Mouse (Mus musculus) brain, embryonic 14.5 days (tissue): ENCODE data around the gene Tnfsf12.

Source experiments
- CTCF ChIP-seq: fragments of 200-500 bp; IDR thresholded peaks from 2 replicates; pipeline ENCODE4 v1.5.1; 2012; ENCODE audit warnings: inconsistent platforms, mild to moderate bottlenecking, moderate library complexity, borderline replicate concordance; ENCODE audit not compliant: insufficient read depth, insufficient read length; ENCODE audit errors: extremely low read depth
- POLR2A ChIP-seq: fragments of 200-500 bp; IDR thresholded peaks from 2 replicates; pipeline ENCODE4 v1.6.1; 2012; ENCODE audit warnings: mild to moderate bottlenecking, inconsistent platforms, borderline replicate concordance; ENCODE audit not compliant: poor library complexity, insufficient read depth, insufficient read length, severe bottlenecking; ENCODE audit errors: extremely low read depth

DNA sequence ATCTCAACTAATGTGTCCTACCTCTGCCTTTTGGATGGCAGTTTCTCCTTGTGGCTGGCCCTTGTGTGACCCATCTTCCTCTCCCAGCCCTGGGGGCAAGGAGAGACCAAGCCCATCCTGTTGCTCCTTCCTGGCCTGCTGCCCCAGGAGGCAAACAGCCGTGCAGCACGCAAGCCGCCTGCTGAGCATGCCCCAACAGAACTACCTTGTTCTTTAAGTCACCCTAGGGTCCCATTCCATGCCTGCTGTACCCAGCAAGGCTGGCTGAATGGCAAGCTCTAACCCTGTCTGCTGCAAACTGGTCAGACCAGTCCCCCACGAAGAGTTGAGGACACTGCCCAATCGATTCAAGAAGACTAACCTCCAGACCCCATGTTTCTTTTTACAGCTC, 39.6 kb downstream of the Tnfsf12 start:
- no peak for TF ChIP-seq CTCF
- no peak for TF ChIP-seq POLR2A
